Mouse (Mus musculus) cortical plate, adult 2 months (tissue): Measurements from ENCODE around the gene Ranbp1. TPM values are rescaled to one million over a fixed set of nuclear protein-coding genes. Genes with fewer than 3 reads are reported as not detected.

Source experiments
- H3K27ac ChIP-seq: fragments of 200-500 bp; 2 replicates; pipeline ENCODE4 v1.5.1; 2012; ENCODE audit warnings: low read length, control low read depth, inconsistent platforms; ENCODE audit not compliant: insufficient read depth
- H3K4me1 ChIP-seq: fragments of 200-500 bp; 2 replicates; pipeline ENCODE4 v1.6.1; 2011; ENCODE audit warnings: low read length; ENCODE audit not compliant: control insufficient read depth, insufficient read depth
- H3K4me3 ChIP-seq: fragments of 200-500 bp; 2 replicates; pipeline ENCODE4 v1.5.1; 2011; ENCODE audit warnings: mild to moderate bottlenecking, low read length, control low read depth; ENCODE audit not compliant: insufficient read depth
- CTCF ChIP-seq: fragments of 200-500 bp; IDR thresholded peaks from 2 replicates; pipeline ENCODE4 v1.5.1; 2011; ENCODE audit warnings: mild to moderate bottlenecking, control low read depth, low read length; ENCODE audit not compliant: insufficient read depth; ENCODE audit errors: extremely low read depth
- POLR2A ChIP-seq: fragments of 200-500 bp; IDR thresholded peaks from 2 replicates; pipeline ENCODE4 v1.6.1; 2011; ENCODE audit warnings: mild to moderate bottlenecking, low read length, control low read depth; ENCODE audit not compliant: insufficient read depth; ENCODE audit errors: extremely low read depth
- polyA plus RNA-seq: library from polyadenylated mRNA; depleted of rRNA; stranded (reverse); fragments of >200 nt; gene quantifications from 2 replicates; pipeline ENCODE4 v1.2.3, GENCODE M21; 2012; rRNA removed

The Ranbp1 gene
- polyA plus RNA-seq, 1 experiment: 92.3 TPM

- peaks cover 9% of the 10 kb centered on the region for H3K4me1 ChIP-seq
- no peak for TF ChIP-seq CTCF
- peak; percentile 52; the same call in 1 of the 2 replicates for TF ChIP-seq POLR2A
- H3K27ac ChIP-seq: peak overlapping the region; percentile 54; the same call in 1 of the 2 replicates
Observed at GRCm38 (mm10) chr16:18195068-18195467, 53.5 kb downstream of the Ranbp1 start.

GRCm38 (mm10) chr16:18194208-18194985 lies 54.1 kb downstream of the Ranbp1 start:
- Histone ChIP-seq H3K4me1 (peaks cover 9% of the 10 kb centered on the region), H3K4me3 (no peak overlapping the region), H3K27ac (peak overlapping the region; percentile 54; the same call in 1 of the 2 replicates)
- TF ChIP-seq POLR2A: no peak
- TF ChIP-seq CTCF: no peak

More at GRCm38 (mm10) chr16:18195068-18195467, 53.5 kb downstream of the Ranbp1 start:
- no peak overlapping the region for H3K4me3 ChIP-seq

- H3K27ac ChIP-seq: no peak overlapping the region
- H3K4me1 ChIP-seq: peaks cover 8% of the 10 kb centered on the region
- TF ChIP-seq CTCF: no peak
- H3K4me3 ChIP-seq: no peak overlapping the region
Observed at GRCm38 (mm10) chr16:18191006-18191405, 57.5 kb downstream of the Ranbp1 start.

Other genes with a start within 250 kb of the Ranbp1 start
- 113 and 120 TPM in 2 replicates for gene Dgcr6, start 195.9 kb downstream of the Ranbp1 start, polyA plus RNA-seq
- gene Prodh, start 158.5 kb downstream of the Ranbp1 start, polyA plus RNA-seq: 72.7 and 86.0 TPM in 2 replicates
- gene Rtn4r, start 121.1 kb downstream of the Ranbp1 start, polyA plus RNA-seq: 225 and 233 TPM in 2 replicates
- gene Ccdc188, start 30.9 kb downstream of the Ranbp1 start, polyA plus RNA-seq: not detected in 2 replicates
- 176 and 186 TPM in 2 replicates for gene Zdhhc8, start 13.6 kb downstream of the Ranbp1 start, polyA plus RNA-seq
- gene Trmt2a, start 53 bp downstream of the Ranbp1 start, polyA plus RNA-seq: 72.9 and 84.7 TPM in 2 replicates
- gene Gm49776, start 9.6 kb upstream of the Ranbp1 start, polyA plus RNA-seq: 0.36 TPM in 1 of 2 replicates, not detected in the other
- gene Dgcr8, start 40.5 kb upstream of the Ranbp1 start, polyA plus RNA-seq: 36.3 and 40.9 TPM in 2 replicates
- gene Tango2, start 99.4 kb upstream of the Ranbp1 start, polyA plus RNA-seq: 231 and 235 TPM in 2 replicates
- gene Arvcf, start 99.5 kb upstream of the Ranbp1 start, polyA plus RNA-seq: 30.6 and 35.9 TPM in 2 replicates
- 22.4 and 29.5 TPM in 2 replicates for gene Txnrd2, start 177.7 kb upstream of the Ranbp1 start, polyA plus RNA-seq
- 150 and 155 TPM in 2 replicates for gene Comt, start 178.1 kb upstream of the Ranbp1 start, polyA plus RNA-seq
- 5.7 and 7.8 TPM in 2 replicates for gene Gnb1l, start 250.0 kb upstream of the Ranbp1 start, polyA plus RNA-seq